Mouse (Mus musculus): ENCODE results near the gene Fez2.

Fez2 gene

GRCm38 (mm10) chr17:78406854-78407253, 11.1 kb downstream of the Fez2 start:
- DNase-seq, result no peak

DNA sequence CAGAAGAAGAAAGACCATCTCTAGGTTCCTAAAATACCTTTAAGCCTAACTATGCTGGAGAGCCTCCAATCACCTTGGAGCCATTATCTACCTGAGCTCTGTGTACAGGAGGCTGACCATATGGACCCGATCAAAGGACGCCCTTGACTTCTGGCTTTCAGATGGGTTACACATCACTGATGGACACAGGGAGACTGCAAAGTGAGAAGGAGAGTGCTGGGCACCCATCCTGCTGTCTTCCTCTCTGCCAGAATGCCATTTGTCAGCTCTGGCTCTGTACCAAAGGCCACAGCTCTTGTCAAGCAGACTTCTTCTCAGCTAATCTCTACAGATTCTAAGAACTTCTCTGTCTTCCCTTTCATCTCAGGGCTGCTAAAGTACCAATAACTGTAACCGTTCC, 12.6 kb downstream of the Fez2 start:
- DNase-seq, result no peak

DNA sequence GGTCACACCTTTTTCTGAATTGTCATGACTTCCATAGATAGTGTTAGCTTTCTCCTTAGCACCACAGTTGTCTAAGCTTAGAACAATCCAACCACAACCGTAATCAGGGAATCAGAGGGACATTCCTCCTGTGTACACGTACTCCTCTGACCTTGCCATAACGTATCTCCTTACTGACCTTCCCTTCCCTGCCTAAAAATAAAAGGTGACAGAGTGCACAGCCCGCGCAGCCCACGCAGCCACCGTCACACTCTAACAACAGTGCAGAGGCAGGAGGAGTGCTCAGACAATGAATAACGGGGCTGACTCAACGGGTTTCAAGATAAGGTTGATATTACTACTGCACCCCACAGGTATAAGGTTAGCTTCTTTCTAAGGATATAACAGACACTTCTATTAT, 14.1 kb downstream of the Fez2 start:
- DNase-seq, result no peak

DNA sequence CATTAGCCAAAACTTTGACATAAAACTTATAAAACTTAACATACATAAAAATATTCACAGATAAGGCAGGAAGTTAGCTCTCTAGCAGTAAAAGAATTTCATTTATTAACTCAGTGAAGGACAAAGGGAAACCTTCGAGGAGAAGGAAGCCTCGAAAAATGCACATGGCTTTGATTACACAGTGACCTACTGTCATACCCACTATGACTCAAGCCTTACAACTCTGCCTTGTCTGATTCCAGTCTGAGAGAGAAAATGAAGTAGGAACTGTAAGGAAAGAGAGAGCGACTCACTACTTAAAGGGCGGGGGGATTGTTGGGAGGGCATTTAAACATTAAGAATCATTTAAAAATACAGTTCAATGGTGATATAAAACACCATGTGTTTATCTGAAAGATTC, 14.7 kb downstream of the Fez2 start:
- DNase-seq, result no peak

GRCm38 (mm10) chr17:78402174-78402573, 15.8 kb downstream of the Fez2 start:
- no peak for DNase-seq

DNA sequence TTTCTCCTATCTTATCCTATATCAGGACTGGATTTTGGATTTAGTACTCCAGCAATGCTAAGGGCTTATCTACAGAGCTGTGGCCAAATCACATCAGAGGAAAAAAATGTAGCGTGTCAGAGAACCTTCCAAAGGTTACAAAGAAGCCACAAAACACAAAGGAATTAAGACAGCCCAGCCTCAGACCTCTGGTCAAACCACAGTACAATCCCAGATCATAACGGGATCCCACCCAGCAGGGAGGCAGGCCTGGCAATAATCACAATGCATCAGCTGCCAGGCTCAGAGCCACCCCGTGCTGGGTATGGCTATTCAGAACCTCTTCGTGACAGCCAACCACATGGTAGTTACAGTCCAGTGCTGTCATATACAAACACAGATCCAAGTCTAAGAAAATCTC, 16.2 kb downstream of the Fez2 start:
- no peak for DNase-seq

DNA sequence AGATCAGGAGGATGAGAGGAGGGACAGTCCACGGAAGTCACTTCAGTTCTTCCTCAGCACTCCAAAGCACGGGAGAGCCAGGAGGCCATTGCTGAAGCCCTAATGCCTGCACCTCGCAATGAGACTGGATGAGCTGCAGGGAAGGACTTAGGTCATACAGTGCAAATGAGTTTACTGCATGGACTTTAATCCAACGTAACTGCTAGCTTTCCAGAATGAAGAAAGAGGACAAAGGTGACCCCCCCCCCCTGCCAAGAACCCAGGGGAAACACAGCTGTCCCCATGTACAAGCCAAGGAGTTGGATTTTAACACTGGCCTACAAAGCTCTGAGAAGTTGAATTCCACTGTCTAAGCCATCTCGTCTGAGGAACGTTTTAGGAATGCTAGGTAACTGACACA, 16.6 kb downstream of the Fez2 start:
- DNase-seq, result no peak

DNA sequence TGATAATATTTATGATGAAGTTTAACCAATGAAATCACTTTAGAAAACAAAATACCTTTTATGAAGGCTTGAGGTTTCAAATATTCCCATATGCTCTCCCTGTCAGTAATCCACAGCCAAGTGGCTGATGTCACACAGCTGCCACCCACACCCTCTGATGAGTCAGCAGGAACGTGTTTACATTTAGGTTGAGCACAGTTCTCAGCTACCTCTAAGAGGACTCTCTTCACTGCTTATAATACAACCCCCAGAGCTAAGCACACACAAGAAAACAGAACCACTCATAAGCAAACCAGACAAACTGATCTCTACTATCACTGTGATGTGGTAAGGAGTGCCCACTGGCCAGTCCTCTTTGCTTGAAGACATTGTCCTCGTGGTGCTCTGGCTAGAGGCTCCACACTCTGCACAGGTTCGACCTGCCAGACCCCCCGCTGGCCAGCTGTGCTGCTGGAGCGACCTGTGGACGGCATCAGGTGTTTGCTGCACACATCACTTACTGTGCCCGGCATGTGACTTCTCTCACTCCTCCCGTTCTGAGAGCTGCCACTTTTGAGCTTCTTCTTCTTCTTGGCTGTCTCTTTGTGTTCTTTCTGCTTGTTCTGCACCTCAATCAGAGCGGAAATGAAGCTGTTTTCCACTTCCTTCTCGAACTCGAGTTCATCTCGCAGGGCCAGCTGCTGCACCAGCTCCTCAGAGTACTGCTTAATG, 17.7 kb downstream of the Fez2 start:
- peak; percentile 24 for DNase-seq

- DNase-seq, result no peak
These were observed 25.4 kb downstream of the Fez2 start for GRCm38 (mm10) chr17:78392401-78393087.

DNA sequence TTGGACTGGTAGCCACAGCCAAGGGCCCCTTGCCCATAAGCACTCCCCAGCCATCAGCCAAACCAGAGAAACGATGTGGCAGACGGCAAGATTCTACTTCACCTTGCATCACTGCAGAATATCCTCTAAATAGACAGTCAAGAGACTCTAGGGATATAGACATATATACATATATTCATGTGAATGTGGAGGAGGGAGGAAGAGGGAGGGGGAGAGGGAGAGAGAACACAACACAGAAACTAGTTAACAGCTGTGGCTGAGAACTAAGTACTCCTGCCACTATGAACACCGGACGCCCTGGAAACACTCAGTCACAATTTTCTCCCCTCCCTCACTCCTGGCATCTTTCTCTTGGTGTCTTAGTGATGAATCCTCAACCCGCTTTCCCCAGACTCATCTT, 28.4 kb downstream of the Fez2 start:
- DNase-seq, result no peak

DNA sequence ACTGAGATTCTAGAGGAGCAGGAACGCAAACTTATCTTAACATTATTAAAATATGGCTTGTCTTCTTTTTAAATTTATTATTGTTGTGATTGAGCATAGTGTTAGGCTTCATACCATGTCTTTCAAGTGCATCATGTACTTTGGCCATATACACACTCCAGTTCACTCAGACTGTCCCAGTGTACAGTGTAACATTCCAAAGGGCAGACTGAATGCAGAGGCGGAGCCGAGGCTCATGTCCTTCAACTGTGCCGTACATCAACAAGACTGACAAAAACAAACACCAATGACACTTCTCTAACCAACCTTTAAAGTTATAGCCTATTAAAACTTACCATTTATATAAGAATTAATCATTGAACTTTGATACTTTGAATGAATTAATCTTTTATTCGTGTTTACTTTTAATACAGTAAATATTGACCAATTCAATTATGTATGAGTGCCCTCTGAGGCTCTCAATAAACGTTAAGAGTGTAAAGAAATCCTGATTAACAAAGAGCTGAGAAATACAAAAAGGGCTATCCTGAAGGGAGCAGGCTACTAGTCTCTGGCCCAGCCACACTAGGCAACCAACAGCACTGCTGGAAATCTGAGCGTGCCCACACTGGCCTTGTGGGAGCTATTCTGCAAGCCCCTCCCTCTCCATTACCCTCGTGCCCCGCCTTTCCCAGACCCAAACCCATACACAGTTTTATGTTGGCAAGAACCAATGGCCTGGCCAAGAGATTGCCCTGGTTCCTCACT, 29.7 kb downstream of the Fez2 start:
- no peak for DNase-seq

- no peak for DNase-seq
These were observed 30.3 kb downstream of the Fez2 start for GRCm38 (mm10) chr17:78387665-78388064.

GRCm38 (mm10) chr17:78382321-78382720, 35.6 kb downstream of the Fez2 start:
- no peak for DNase-seq

DNA sequence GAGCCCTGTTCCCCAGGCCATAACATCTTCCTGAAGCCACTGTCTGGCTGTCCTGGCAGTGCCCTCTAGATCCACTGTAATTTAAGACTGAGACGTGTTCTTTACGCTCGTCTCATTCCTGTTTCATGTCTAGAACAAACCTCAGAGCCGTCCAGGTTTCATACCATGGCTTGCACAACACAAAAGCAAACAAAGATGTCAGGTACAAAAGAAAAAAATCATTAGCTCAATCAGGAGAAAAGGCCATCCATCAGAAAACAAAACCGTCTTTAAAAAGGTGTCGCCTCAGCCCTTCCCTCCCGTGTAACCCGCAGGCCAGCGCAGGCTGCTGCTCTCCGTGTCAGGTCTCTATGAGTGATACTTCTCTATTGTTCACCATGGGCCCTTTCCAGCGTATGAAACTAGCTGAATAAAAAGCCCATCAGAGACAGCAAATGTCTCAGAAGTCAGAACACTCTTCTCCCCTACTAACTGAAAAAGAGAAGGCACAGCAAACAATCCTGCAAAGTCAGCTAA, 38.2 kb downstream of the Fez2 start:
- no peak for DNase-seq

- no peak for DNase-seq
These were observed 38.7 kb downstream of the Fez2 start for GRCm38 (mm10) chr17:78379079-78379729.

DNA sequence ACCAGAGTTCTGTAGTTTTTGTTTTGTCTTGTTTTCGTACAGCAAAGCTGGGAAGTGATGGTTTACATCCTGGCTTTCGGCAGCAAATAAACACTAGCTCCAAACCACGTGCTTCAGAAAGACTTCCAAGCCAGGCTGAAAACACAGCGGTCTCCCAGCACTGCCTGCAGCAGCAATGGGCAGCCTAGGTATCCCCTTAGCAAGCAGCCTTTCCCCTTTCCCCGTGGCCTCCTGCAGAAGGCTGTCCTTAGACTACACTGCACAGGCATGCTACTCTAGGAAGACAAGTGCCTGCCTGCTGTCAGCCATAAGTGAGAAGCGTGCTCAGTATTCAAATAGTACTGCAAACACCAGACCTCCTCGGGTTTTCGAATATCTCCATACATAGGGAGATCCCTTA, 41.4 kb downstream of the Fez2 start:
- no peak for DNase-seq

GRCm38 (mm10) chr17:78374756-78375155, 43.2 kb downstream of the Fez2 start:
- no peak for DNase-seq

DNA sequence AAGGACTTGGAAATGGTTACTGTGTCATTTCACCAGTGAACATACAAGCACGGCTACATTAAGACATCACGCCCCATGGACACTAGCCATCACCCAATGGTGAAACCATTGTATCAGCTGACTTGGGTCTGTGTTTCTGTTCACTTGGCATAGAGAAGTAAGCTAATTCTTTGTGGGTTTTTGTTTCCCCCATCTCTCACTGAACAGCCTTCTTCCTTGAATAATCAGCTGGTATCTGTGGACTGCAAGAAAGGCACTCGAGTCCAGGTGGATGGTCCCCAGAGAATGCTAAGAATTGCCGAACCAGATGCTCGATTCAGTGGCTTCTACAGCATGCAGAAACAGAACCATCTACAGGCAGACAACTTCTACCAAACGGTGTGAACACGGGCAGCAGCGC, 44.1 kb downstream of the Fez2 start:
- DNase-seq, result no peak

DNA sequence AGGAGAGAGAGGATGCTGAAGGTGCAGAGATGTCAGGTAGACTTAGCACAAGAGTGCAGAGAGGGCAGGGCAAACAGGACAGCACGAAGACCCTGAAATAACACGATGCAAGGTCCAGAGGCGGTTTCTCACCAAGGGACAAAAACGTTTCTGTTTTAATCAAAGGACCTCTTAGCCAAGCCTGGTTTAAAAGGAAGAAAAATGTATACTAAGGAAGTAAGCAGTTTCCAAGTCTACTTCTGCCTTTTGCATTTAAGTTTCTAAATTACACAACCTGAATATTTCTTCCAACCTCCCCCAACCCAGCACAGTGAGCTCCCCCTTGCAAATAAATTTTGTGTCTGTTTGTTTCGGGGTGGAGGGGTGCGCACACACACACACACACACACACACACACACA, 44.8 kb downstream of the Fez2 start:
- DNase-seq, result no peak

- no peak for DNase-seq
These were observed 47.5 kb downstream of the Fez2 start for GRCm38 (mm10) chr17:78370445-78370844.

- DNase-seq, result no peak
These were observed 49.5 kb downstream of the Fez2 start for GRCm38 (mm10) chr17:78368481-78368880.

DNA sequence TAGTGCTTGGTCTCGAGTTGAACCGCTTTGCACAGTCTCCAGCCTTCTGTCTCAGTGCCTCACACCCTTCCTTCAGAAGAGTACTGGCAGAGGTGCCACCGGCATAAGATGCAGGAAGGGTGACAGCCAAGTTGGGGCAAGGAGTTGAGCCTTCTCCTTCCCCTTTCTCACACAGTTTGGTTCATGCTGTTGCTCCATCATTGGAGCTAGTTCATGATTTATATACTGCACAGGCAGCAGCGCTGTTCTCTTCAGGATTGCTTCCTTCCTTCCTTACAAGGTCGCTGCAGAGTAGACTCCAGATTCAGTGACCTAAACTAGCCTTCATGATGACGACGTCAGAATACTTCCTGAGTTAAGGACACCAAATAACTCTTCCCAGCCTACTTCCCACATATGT, 51.9 kb downstream of the Fez2 start:
- no peak for DNase-seq

DNA sequence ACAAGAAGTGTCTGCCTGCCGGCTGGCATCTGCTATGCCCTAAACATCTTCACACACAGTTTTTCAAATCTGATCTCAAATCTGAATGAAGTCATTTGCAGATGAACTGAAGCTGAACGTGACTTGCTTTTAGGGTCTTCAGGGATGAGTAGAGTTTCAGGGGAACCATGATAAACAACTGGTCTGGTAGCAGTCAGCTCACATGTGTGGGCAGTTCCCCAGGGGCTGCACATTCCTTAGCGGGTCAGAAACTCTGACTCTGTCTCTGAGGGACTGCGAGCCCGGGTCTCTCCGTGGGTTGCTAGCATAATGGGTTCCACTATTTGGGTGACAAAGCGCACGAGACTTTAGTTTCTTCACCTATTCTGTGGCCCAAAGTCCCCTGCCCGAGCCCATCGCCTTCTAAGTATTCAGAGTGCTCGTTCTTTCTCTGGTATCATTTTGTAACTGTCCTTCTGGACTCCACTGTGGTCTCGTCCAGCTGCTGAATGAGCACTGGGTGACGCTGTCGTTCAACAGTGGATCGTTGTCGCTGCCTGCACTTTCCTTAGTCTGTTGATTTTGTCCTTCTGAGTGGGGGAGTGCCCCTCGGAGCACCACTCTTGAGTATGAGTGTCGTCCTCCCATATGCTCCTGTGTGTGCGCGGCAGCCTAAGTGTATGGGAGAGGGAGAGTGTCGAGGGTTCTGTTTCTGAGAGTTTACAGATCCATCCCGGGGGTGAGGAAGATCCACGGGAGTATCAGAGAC, 53.2 kb downstream of the Fez2 start:
- no peak for DNase-seq

Data from layer of hippocampus, adult 9-11 months (tissue).